Mouse (Mus musculus): Measurements from ENCODE around the gene Pex7. TPM values are rescaled to one million over a fixed set of nuclear protein-coding genes. Genes with fewer than 3 reads are reported as not detected.

The Pex7 gene
- polyA plus RNA-seq, 1 experiment from 2014 or later = 33.1 TPM

- Histone ChIP-seq H3K27me3 (ENCODE audit: low read depth, poor library complexity, severe bottlenecking) (no peaks in the 10 kb centered on the region), H3K4me1 (peaks cover 3% of the 10 kb centered on the region; the same call in 1 of the 2 replicates), H3K27ac (replicated peaks) (no peak overlapping the region), H3K9me3 (replicated peaks) (no peaks in the 10 kb centered on the region), H3K4me3 (no peak overlapping the region), H3K36me3 (no peaks in the 10 kb centered on the region)
- no peak for DNase-seq (ENCODE audit: low spot score)
- 68% methylated on average over 9 of the region's 9 CpGs for WGBS
Observed at GRCm38 (mm10) chr10:19811436-19812172, 95.9 kb downstream of the Pex7 start.

GRCm38 (mm10) chr10:19804763-19805162 lies 102.7 kb downstream of the Pex7 start:
- no peaks in the 10 kb centered on the region for H3K9me3 ChIP-seq (replicated peaks)
- no peak overlapping the region for H3K27ac ChIP-seq (replicated peaks)
- 92% methylated on average over 7 of the region's 7 CpGs for whole genome bisulfite sequencing
- H3K4me3 ChIP-seq = no peak overlapping the region
- H3K4me1 ChIP-seq = no peaks in the 10 kb centered on the region
- H3K27me3 ChIP-seq (ENCODE audit: low read depth, poor library complexity, severe bottlenecking) = no peaks in the 10 kb centered on the region
- no peak for DNase-seq (ENCODE audit: low spot score)
- H3K36me3 ChIP-seq = no peaks in the 10 kb centered on the region

Other genes starting within 250 kb of the Pex7 start
- gene Il20ra, start 195.1 kb downstream of the Pex7 start, polyA plus RNA-seq (2016; fragmentation: Nextera tagmentation; extraction: Ambion mirVana) = 0.06 and 0.12 TPM in 2 replicates
- gene Slc35d3, start 56.2 kb downstream of the Pex7 start, polyA plus RNA-seq (2016; fragmentation: Nextera tagmentation; extraction: Ambion mirVana) = 0.90 and 0.97 TPM in 2 replicates
- 0.32 and 0.34 TPM in 2 replicates for gene Map3k5, start 26.8 kb upstream of the Pex7 start, polyA plus RNA-seq (2016; fragmentation: Nextera tagmentation; extraction: Ambion mirVana)
- 9.9 and 10.9 TPM in 2 replicates for gene Map7, start 240.8 kb upstream of the Pex7 start, polyA plus RNA-seq (2016; fragmentation: Nextera tagmentation; extraction: Ambion mirVana)

All from midbrain, embryonic 10.5 days (tissue).